Mouse (Mus musculus): ENCODE results near the gene Slc38a10. TPM values are rescaled to one million over a fixed set of nuclear protein-coding genes. Genes with fewer than 3 reads are reported as not detected.

Gene Slc38a10
- total and polyA plus RNA-seq, 3 experiments = 78.2 to 80.7 TPM; not detected in 1

DNA sequence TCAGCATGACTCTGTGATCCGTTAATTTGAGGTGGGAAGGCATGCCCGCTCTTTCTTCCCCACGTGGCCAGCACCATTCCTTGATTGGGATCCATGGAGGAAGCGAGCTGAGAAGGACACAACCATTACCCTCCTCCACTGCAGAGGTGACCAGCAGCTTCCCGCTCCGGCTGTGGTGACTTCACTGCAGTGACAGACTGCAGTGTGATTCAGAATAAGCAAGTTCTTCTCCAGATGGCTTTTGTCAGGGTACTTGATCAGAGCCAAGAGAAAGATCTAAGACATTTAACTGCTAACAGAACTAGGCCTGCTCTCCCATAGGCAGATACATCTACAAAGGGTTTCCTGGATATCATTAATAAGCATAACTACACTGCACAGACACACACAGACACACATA lies 70.9 kb downstream of the Slc38a10 start:
- no peak for TF ChIP-seq MYC (IDR thresholded peaks at IDR 0.05; ENCODE audit: low read depth, low read length)
- no peak for TF ChIP-seq USF1 (IDR thresholded peaks at IDR 0.05; ENCODE audit: low read depth, low read length)
- TF ChIP-seq CHD1 (IDR thresholded peaks at IDR 0.05; ENCODE audit: low read depth, low read length) = no peak
- no peak for TF ChIP-seq GATA1 (IDR thresholded peaks at IDR 0.05; ENCODE audit: low read depth, low read length)
- no peak for TF ChIP-seq RCOR1 (IDR thresholded peaks at IDR 0.05; ENCODE audit: low read depth, low read length)
- TF ChIP-seq ETS1 (IDR thresholded peaks at IDR 0.05; ENCODE audit: low read depth, low read length) = no peak
- Histone ChIP-seq H3K27me3 (ENCODE audit: control insufficient read depth in 1 of 2, insufficient read depth in 2 of 2, low read length in 2 of 2) (no peaks in the 10 kb centered on the region), H3K4me3 (ENCODE audit: control insufficient read depth in 1 of 2, insufficient read depth in 1 of 2, low read depth in 2 of 2, low read length in 2 of 2) (no peak overlapping the region), H3K36me3 (ENCODE audit: control insufficient read depth in 1 of 2, insufficient read depth in 2 of 2, low read length in 2 of 2) (no peaks in the 10 kb centered on the region), H3K9ac (ENCODE audit: control insufficient read depth, low read depth, low read length, poor library complexity, severe bottlenecking) (no peak overlapping the region), H3K79me2 (ENCODE audit: control insufficient read depth, insufficient read depth, low read length, poor library complexity) (no peaks in the 10 kb centered on the region), H3K27ac (ENCODE audit: control insufficient read depth, low read depth, low read length) (no peak overlapping the region), H3K9me3 (replicated peaks; ENCODE audit: insufficient read depth, low read length) (no peaks in the 10 kb centered on the region), H3K4me1 (ENCODE audit: control insufficient read depth in 1 of 2, insufficient read depth in 2 of 2, low read length in 2 of 2) (no peaks in the 10 kb centered on the region)
- DNase-seq (ENCODE audit: low read depth, low spot score) = no peak

DNA sequence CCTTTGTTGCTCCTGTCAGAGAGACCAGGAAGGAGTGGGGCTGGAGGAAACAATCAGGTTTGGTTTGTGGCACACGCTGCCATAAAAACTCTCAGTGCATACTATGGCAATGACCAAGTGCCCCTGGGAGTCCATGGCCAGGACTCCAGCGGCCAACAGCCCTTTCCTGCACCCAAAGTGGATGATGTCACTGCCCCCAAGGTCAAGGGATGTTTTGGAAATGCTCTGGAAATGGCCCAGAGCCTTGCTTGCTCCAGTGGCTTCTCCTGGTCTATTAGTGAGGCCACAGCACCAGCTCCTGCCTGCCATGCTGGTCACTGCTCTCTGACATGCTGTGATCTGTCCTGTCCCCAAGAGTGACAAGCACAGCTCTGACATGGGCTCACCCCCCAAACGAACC lies 75.0 kb downstream of the Slc38a10 start:
- Histone ChIP-seq H3K36me3 (ENCODE audit: control insufficient read depth in 1 of 2, insufficient read depth in 2 of 2, low read length in 2 of 2) (no peaks in the 10 kb centered on the region), H3K27ac (ENCODE audit: control insufficient read depth, low read depth, low read length) (no peak overlapping the region), H3K27me3 (ENCODE audit: control insufficient read depth in 1 of 2, insufficient read depth in 2 of 2, low read length in 2 of 2) (no peaks in the 10 kb centered on the region), H3K4me3 (ENCODE audit: control insufficient read depth in 1 of 2, insufficient read depth in 1 of 2, low read depth in 2 of 2, low read length in 2 of 2) (no peak overlapping the region), H3K79me2 (ENCODE audit: control insufficient read depth, insufficient read depth, low read length, poor library complexity) (no peaks in the 10 kb centered on the region), H3K4me1 (ENCODE audit: control insufficient read depth in 1 of 2, insufficient read depth in 2 of 2, low read length in 2 of 2) (no peaks in the 10 kb centered on the region), H3K9me3 (replicated peaks; ENCODE audit: insufficient read depth, low read length) (no peaks in the 10 kb centered on the region), H3K9ac (ENCODE audit: control insufficient read depth, low read depth, low read length, poor library complexity, severe bottlenecking) (no peak overlapping the region)
- TF ChIP-seq ZKSCAN1 (IDR thresholded peaks at IDR 0.05; ENCODE audit: low read depth, low read length) = no peak
- TF ChIP-seq BHLHE40 (IDR thresholded peaks at IDR 0.05; ENCODE audit: borderline replicate concordance, low read depth, low read length) = no peak
- no peak for TF ChIP-seq ZNF384 (IDR thresholded peaks at IDR 0.05; ENCODE audit: low read depth, low read length)
- no peak for TF ChIP-seq EP300 (IDR thresholded peaks at IDR 0.05; ENCODE audit: low read depth in 1 of 2, low read length in 2 of 2)
- DNase-seq (ENCODE audit: low read depth, low spot score) = no peak

DNA sequence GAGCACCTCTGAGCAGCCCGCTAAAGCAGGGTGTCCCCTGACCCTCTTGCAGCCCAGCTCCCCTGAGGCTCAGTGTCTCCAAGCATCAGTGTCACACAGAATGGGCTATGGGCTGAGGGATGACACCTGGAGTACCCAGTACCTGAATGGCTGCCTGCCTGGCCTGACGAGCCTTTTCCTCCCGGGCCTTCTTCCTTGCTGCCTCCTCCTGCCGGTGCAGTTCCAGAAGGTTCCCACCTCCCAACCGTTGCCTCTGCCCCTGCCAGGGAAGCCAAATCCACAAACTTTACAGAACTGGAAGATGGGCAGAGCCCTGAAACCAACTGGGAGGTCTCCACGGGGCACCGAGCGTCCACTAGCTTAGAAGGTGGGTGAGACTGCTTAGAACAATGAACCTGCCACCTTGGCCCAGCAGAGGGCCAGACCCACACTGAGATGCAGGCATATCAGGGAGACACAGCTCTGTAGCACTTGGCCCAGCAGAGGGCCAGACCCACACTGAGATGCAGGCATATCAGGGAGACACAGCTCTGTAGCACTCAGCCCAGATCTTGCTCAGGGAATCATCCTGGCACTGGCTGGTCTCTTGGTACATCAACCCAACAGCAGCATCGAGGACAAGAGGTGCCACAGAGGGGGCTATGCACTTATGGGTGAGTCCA lies 78.0 kb downstream of the Slc38a10 start:
- no peak overlapping the region for H3K4me3 ChIP-seq (ENCODE audit: control insufficient read depth in 1 of 2, insufficient read depth in 1 of 2, low read depth in 2 of 2, low read length in 2 of 2)
- no peak for TF ChIP-seq MXI1 (IDR thresholded peaks at IDR 0.05; ENCODE audit: low read depth, low read length)
- TF ChIP-seq KAT2A (conservative IDR thresholded peaks at IDR 0.05; ENCODE audit: low read depth, low read length) = no peak
- H3K27ac ChIP-seq (ENCODE audit: control insufficient read depth, low read depth, low read length) = no peak overlapping the region
- DNase-seq (ENCODE audit: low read depth, low spot score) = no peak
- no peak overlapping the region for H3K9ac ChIP-seq (ENCODE audit: control insufficient read depth, low read depth, low read length, poor library complexity, severe bottlenecking)
- H3K27me3 ChIP-seq (ENCODE audit: control insufficient read depth in 1 of 2, insufficient read depth in 2 of 2, low read length in 2 of 2) = no peaks in the 10 kb centered on the region
- H3K79me2 ChIP-seq (ENCODE audit: control insufficient read depth, insufficient read depth, low read length, poor library complexity) = no peaks in the 10 kb centered on the region
- H3K9me3 ChIP-seq (replicated peaks; ENCODE audit: insufficient read depth, low read length) = no peaks in the 10 kb centered on the region
- H3K36me3 ChIP-seq (ENCODE audit: control insufficient read depth in 1 of 2, insufficient read depth in 2 of 2, low read length in 2 of 2) = no peaks in the 10 kb centered on the region
- no peaks in the 10 kb centered on the region for H3K4me1 ChIP-seq (ENCODE audit: control insufficient read depth in 1 of 2, insufficient read depth in 2 of 2, low read length in 2 of 2)

Data from MEL (cell line).